ENCODE assay signal across 29 mouse cellular contexts in genomic region chr16:52473089-52473488, GRCm38 (mm10).
"Had no signal": no experiment of that assay in that cellular context is flagged by ENCODE, and none has a peak within 500 bp of the region (broad histone marks: within the 10 kb centered on the region; RNA-seq: fewer than 3 reads in every experiment).

No protein-coding gene starts in this region.

- H3K4me1 ChIP-seq: limb, embryonic 10.5 days; limb, embryonic 12.5 days; limb, embryonic 13.5 days; liver, embryonic 12.5 days; liver, embryonic 13.5 days; liver, embryonic 15.5 days; lung, embryonic 15.5 days; midbrain, embryonic 10.5 days; midbrain, embryonic 12.5 days; midbrain, embryonic 13.5 days; midbrain, embryonic 15.5 days had no signal

- H3K4me3 ChIP-seq: left cerebral cortex, adult 2 months; limb, embryonic 10.5 days; limb, embryonic 12.5 days; limb, embryonic 13.5 days; limb, embryonic 15.5 days; liver, embryonic 12.5 days; liver, embryonic 13.5 days; liver, embryonic 15.5 days; lung, embryonic 15.5 days; megakaryocyte, embryonic 14.5 days; midbrain, embryonic 10.5 days; midbrain, embryonic 12.5 days; midbrain, embryonic 13.5 days; midbrain, embryonic 15.5 days; myocyte had no signal

- H3K9me3 ChIP-seq: limb, embryonic 10.5 days; limb, embryonic 12.5 days; limb, embryonic 13.5 days; limb, embryonic 15.5 days; liver, embryonic 12.5 days; liver, embryonic 13.5 days; liver, embryonic 15.5 days; lung, embryonic 15.5 days; megakaryocyte, embryonic 14.5 days; midbrain, embryonic 10.5 days; midbrain, embryonic 12.5 days; midbrain, embryonic 13.5 days; midbrain, embryonic 15.5 days had no signal

- ATAC-seq: liver, embryonic 12.5 days; liver, postnatal 0 days; midbrain, embryonic 13.5 days; midbrain, embryonic 15.5 days; midbrain, embryonic 16.5 days had no signal

- H3K9ac ChIP-seq: limb, embryonic 12.5 days; limb, embryonic 13.5 days; limb, embryonic 15.5 days; liver, embryonic 12.5 days; liver, embryonic 13.5 days; liver, embryonic 14.5 days; liver, embryonic 15.5 days; liver, postnatal 0 days; lung, embryonic 14.5 days; lung, embryonic 15.5 days; midbrain, embryonic 12.5 days; midbrain, embryonic 13.5 days; midbrain, embryonic 15.5 days had no signal

- DNase-seq: left cerebral cortex, postnatal 4 days; liver; liver, embryonic 13.5 days; liver, postnatal 0 days; lung, adult 18-20 months; lung, adult 2 months; lung, postnatal 10 days; lung, postnatal 14 days; lung, postnatal 4 days; midbrain, embryonic 14.5 days had no signal

- H3K27ac ChIP-seq: left cerebral cortex, adult 2 months; limb, embryonic 10.5 days; limb, embryonic 12.5 days; limb, embryonic 13.5 days; limb, embryonic 15.5 days; liver, embryonic 12.5 days; liver, embryonic 13.5 days; liver, embryonic 14.5 days; liver, embryonic 15.5 days; lung, embryonic 15.5 days; midbrain, embryonic 10.5 days; midbrain, embryonic 12.5 days; midbrain, embryonic 13.5 days; midbrain, embryonic 15.5 days had no signal

- H3K27me3 ChIP-seq: limb, embryonic 12.5 days; limb, embryonic 13.5 days; limb, embryonic 15.5 days; liver, embryonic 12.5 days; liver, embryonic 13.5 days; liver, embryonic 15.5 days; lung, embryonic 15.5 days; megakaryocyte, embryonic 14.5 days; midbrain, embryonic 12.5 days; midbrain, embryonic 13.5 days; midbrain, embryonic 15.5 days had no signal

- H3K4me2 ChIP-seq: limb, embryonic 12.5 days; limb, embryonic 13.5 days; limb, embryonic 15.5 days; liver, embryonic 11.5 days; liver, embryonic 12.5 days; liver, embryonic 13.5 days; liver, embryonic 15.5 days; lung, embryonic 14.5 days; lung, embryonic 15.5 days; midbrain, embryonic 11.5 days; midbrain, embryonic 12.5 days; midbrain, embryonic 13.5 days; midbrain, embryonic 15.5 days had no signal

- H3K36me3 ChIP-seq: limb, embryonic 10.5 days; limb, embryonic 12.5 days; limb, embryonic 13.5 days; limb, embryonic 15.5 days; liver, embryonic 12.5 days; liver, embryonic 13.5 days; liver, embryonic 15.5 days; lung, embryonic 15.5 days; midbrain, embryonic 10.5 days; midbrain, embryonic 12.5 days; midbrain, embryonic 13.5 days; midbrain, embryonic 15.5 days had no signal
